Mouse (Mus musculus) C2C12 (cell line): ENCODE measurements around the gene Prom1.

Source experiments
- CTCF ChIP-seq: IDR thresholded peaks from one replicate; pipeline ENCODE4 v1.5.1; 2011; ENCODE audit not compliant: control insufficient read depth, insufficient read depth, insufficient read length
- MAX ChIP-seq: IDR thresholded peaks from one replicate; pipeline ENCODE4 v1.6.1; 2011; ENCODE audit warnings: mild to moderate bottlenecking, control low read depth
- USF1 ChIP-seq: IDR thresholded peaks from one replicate; pipeline ENCODE4 v1.6.1; 2011; ENCODE audit warnings: low read depth, mild to moderate bottlenecking, control low read depth, moderate library complexity

- TF ChIP-seq CTCF = no peak
- no peak for TF ChIP-seq USF1
- TF ChIP-seq MAX = no peak
These were observed 1.3 kb upstream of the Prom1 start for GRCm38 (mm10) chr5:44103121-44103520.
